Mouse (Mus musculus): ENCODE data around the gene Gtpbp1.
A peak's percentile ranks its signal among the peaks of the same experiment; 100 is the strongest.
"Not testable (repeated sequence)": the region's sequence is repeated elsewhere in the genome, so short reads cannot be mapped to it uniquely, and the experiment has no call there.

Gtpbp1 gene

GRCm38 (mm10) chr15:79690426-79691022 is at the start of gene Gtpbp1:
Gene Gtpbp1, plus strand, starts transcription at chr15:79690845.
- peak; percentile 99 to 100 for DNase-seq (ENCODE audit: low spot score in 2 of 2)

GRCm38 (mm10) chr15:79641135-79641817 is 49.4 kb upstream of the Gtpbp1 start:
- peak in 1 of 2 experiments; percentile 41 for DNase-seq (ENCODE audit: low spot score in 2 of 2)

- DNase-seq (ENCODE audit: low spot score in 2 of 2), result no peak
Observed at GRCm38 (mm10) chr15:79645483-79645882, 45.2 kb upstream of the Gtpbp1 start.

- DNase-seq (ENCODE audit: low spot score in 2 of 2), result peak in 1 of 2 experiments; percentile 51
Observed at GRCm38 (mm10) chr15:79648130-79648529, 42.5 kb upstream of the Gtpbp1 start.

- peak in 1 of 2 experiments; percentile 29 for DNase-seq (ENCODE audit: low spot score in 2 of 2)
Observed at GRCm38 (mm10) chr15:79650569-79650968, 40.1 kb upstream of the Gtpbp1 start.

- no peak for DNase-seq (ENCODE audit: low spot score in 2 of 2)
Observed at GRCm38 (mm10) chr15:79651481-79651880, 39.2 kb upstream of the Gtpbp1 start.

GRCm38 (mm10) chr15:79656451-79656850 is 34.2 kb upstream of the Gtpbp1 start:
- peak; percentile 55 to 64 for DNase-seq (ENCODE audit: low spot score in 2 of 2)

GRCm38 (mm10) chr15:79657837-79658530 is 32.7 kb upstream of the Gtpbp1 start:
- DNase-seq (ENCODE audit: low spot score in 2 of 2), result peak; percentile 53 to 93

- DNase-seq (ENCODE audit: low spot score in 2 of 2), result peak; percentile 83 to 95
Observed at GRCm38 (mm10) chr15:79658531-79659375, 31.9 kb upstream of the Gtpbp1 start, which contains the start of the genes Fam227a and Cby1. Gene Fam227a, minus strand, starts transcription at chr15:79658956. Gene Cby1, plus strand, starts transcription at chr15:79659199.

GRCm38 (mm10) chr15:79661852-79662251 is 28.8 kb upstream of the Gtpbp1 start:
- DNase-seq (ENCODE audit: low spot score in 2 of 2), result no peak

GRCm38 (mm10) chr15:79664666-79665065 is 26.0 kb upstream of the Gtpbp1 start:
- peak in 1 of 2 experiments; percentile 44 for DNase-seq (ENCODE audit: low spot score in 2 of 2)

- no peak for DNase-seq (ENCODE audit: low spot score in 2 of 2)
Observed at GRCm38 (mm10) chr15:79669195-79669594, 21.4 kb upstream of the Gtpbp1 start.

- DNase-seq (ENCODE audit: low spot score in 2 of 2), result peak; percentile 71 to 86
Observed at GRCm38 (mm10) chr15:79670249-79670971, 20.2 kb upstream of the Gtpbp1 start, which contains the start of gene Tomm22. Gene Tomm22, plus strand, starts transcription at chr15:79670861.

GRCm38 (mm10) chr15:79670972-79671299 is 19.7 kb upstream of the Gtpbp1 start:
- no peak for DNase-seq (ENCODE audit: low spot score in 2 of 2)

- not testable (repeated sequence) for DNase-seq (ENCODE audit: low spot score in 2 of 2)
Observed at GRCm38 (mm10) chr15:79671828-79672348, 18.8 kb upstream of the Gtpbp1 start.

GRCm38 (mm10) chr15:79677936-79678335 is 12.7 kb upstream of the Gtpbp1 start:
- no peak for DNase-seq (ENCODE audit: low spot score in 2 of 2)

- no peak for DNase-seq (ENCODE audit: low spot score in 2 of 2)
Observed at GRCm38 (mm10) chr15:79681973-79682372, 8.7 kb upstream of the Gtpbp1 start.

GRCm38 (mm10) chr15:79683146-79683545 is 7.5 kb upstream of the Gtpbp1 start:
- DNase-seq (ENCODE audit: low spot score in 2 of 2), result no peak

- DNase-seq (ENCODE audit: low spot score in 2 of 2), result peak in 1 of 2 experiments; percentile 43
Observed at GRCm38 (mm10) chr15:79683707-79684465, 6.8 kb upstream of the Gtpbp1 start.

- DNase-seq (ENCODE audit: low spot score in 2 of 2), result no peak
Observed at GRCm38 (mm10) chr15:79684616-79685015, 6.0 kb upstream of the Gtpbp1 start.

Data from left cerebral cortex, adult 9 months (tissue).